Mouse (Mus musculus): ENCODE measurements at regions not wholly inside any gene's neighbourhood (a gene's known extent, or its start where the extent isn't known, plus 50 kb on each side); places are given as distances from the start of the nearest gene placed in this dataset.

DNA sequence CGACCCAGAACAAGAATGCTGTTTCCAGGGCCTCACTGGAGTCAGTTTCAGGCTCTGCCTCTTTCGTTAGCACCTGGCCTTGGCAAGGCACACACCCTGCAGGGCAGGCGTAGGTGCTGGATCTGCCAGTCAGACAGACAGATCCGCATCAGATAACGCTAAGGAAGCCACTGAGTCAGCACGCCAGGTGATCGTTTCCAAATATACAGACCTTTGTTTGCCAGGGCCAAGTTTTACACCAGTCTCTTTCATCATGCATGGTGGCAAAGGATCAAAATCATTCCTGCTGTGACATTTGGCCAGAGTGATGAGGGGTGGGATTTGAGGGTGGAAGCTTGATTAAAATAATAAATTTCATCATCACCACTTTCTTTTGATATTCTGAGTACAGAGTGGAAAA lies 411.0 kb downstream of the Ofcc1 start:
- peak; percentile 8 for DNase-seq (ENCODE audit: extremely low read depth, low read depth, low spot score)
- TF ChIP-seq POLR2A (IDR thresholded peaks at IDR 0.05; ENCODE audit: extremely low read depth, insufficient read depth, low read length) (no peak), CTCF (IDR thresholded peaks at IDR 0.05; ENCODE audit: low read depth, low read length) (no peak)
- H3K36me3 ChIP-seq (ENCODE audit: control insufficient read depth, insufficient read depth, low read length), result no peaks in the 10 kb centered on the region
- H3K9ac ChIP-seq (ENCODE audit: low read depth, low read length), result no peak overlapping the region
- no peaks in the 10 kb centered on the region for H3K79me2 ChIP-seq (ENCODE audit: control insufficient read depth, insufficient read depth, low read length)
- no peaks in the 10 kb centered on the region for H3K4me1 ChIP-seq (ENCODE audit: control insufficient read depth, insufficient read depth, low read length)
- 48% methylated on average over 7 of the region's 7 CpGs for WGBS
- H3K4me3 ChIP-seq (ENCODE audit: insufficient read depth, low read depth, low read length), result no peak overlapping the region
- no peaks in the 10 kb centered on the region for H3K27me3 ChIP-seq (ENCODE audit: control insufficient read depth, insufficient read depth, low read length)
- no peak overlapping the region for H3K27ac ChIP-seq (replicated peaks; ENCODE audit: insufficient read depth, low read depth, low read length)

DNA sequence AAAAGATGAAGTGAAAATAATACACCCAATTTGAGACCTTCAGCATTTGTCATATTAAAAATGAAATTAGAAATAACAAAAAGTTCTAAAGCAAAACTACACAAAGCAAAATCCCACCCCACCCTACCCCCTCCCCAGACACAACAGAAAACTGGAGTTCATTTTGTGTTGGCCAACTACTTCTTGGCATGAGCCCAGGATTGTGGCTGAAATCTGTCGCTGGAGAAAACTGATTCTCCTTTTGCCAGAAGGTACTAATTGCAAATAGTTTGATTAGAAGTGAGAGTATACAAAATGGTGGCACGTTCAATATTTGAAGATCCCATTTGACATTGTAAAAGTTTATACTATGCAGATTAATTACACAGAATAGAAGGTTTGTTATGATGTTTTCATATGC lies 426.0 kb downstream of the Ofcc1 start:
- H3K4me3 ChIP-seq (ENCODE audit: insufficient read depth, low read depth, low read length), result no peak overlapping the region
- TF ChIP-seq POLR2A (IDR thresholded peaks at IDR 0.05; ENCODE audit: extremely low read depth, insufficient read depth, low read length), result no peak
- TF ChIP-seq CTCF (IDR thresholded peaks at IDR 0.05; ENCODE audit: low read depth, low read length), result no peak
- 65% methylated on average over 2 of the region's 2 CpGs for WGBS
- H3K4me1 ChIP-seq (ENCODE audit: control insufficient read depth, insufficient read depth, low read length), result no peaks in the 10 kb centered on the region
- no peak overlapping the region for H3K9ac ChIP-seq (ENCODE audit: low read depth, low read length)
- DNase-seq (ENCODE audit: extremely low read depth, low read depth, low spot score), result no peak
- no peak overlapping the region for H3K27ac ChIP-seq (replicated peaks; ENCODE audit: insufficient read depth, low read depth, low read length)
- H3K79me2 ChIP-seq (ENCODE audit: control insufficient read depth, insufficient read depth, low read length), result no peaks in the 10 kb centered on the region
- no peaks in the 10 kb centered on the region for H3K27me3 ChIP-seq (ENCODE audit: control insufficient read depth, insufficient read depth, low read length)
- no peaks in the 10 kb centered on the region for H3K36me3 ChIP-seq (ENCODE audit: control insufficient read depth, insufficient read depth, low read length)

DNA sequence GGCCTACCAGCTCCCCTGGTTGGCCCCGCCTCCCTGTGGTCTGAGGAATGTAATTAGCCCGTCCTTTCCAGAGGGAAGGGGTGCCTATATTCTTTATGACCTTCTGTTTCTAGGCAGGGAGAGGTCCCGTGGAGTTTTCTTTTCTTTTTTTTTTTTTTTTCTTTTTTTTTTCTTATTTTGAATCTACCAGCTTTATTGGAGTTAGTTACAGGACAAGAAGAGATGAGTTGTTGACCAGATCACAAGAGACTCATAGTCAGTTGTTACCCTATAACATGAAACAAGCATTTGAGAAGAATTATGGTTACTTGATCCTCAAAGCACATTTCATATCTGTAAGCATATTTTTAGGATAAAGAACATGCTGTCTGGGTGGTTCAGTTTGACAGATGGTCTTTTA lies 429.8 kb downstream of the Ofcc1 start:
- TF ChIP-seq POLR2A (IDR thresholded peaks at IDR 0.05; ENCODE audit: extremely low read depth, insufficient read depth, low read length) (no peak), CTCF (IDR thresholded peaks at IDR 0.05; ENCODE audit: low read depth, low read length) (no peak)

DNA sequence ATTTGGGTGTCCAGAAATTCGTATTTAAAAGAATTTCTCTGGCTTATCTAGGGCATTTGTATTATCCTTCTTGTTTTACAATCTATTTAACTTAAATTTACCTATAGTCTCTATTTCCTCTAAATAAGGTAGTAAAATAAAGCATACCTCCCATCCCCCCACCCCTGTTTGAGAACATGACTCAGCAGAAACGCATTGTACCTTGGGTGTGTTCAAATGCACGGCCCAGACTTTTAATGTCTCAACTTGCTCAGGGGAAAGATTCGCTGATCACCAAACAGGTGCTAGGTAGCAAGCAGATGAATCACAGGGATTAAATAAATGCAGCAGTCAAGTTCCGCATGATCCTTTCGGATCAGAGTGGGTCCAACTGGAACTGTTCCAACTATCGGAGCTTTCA lies 432.7 kb downstream of the Ofcc1 start:
- 90% methylated on average over 7 of the region's 7 CpGs for WGBS
- Histone ChIP-seq H3K4me1 (ENCODE audit: control insufficient read depth, insufficient read depth, low read length) (no peaks in the 10 kb centered on the region), H3K9ac (ENCODE audit: low read depth, low read length) (no peak overlapping the region), H3K79me2 (ENCODE audit: control insufficient read depth, insufficient read depth, low read length) (no peaks in the 10 kb centered on the region), H3K36me3 (ENCODE audit: control insufficient read depth, insufficient read depth, low read length) (no peaks in the 10 kb centered on the region), H3K4me3 (ENCODE audit: insufficient read depth, low read depth, low read length) (no peak overlapping the region), H3K27ac (replicated peaks; ENCODE audit: insufficient read depth, low read depth, low read length) (no peak overlapping the region), H3K27me3 (ENCODE audit: control insufficient read depth, insufficient read depth, low read length) (no peaks in the 10 kb centered on the region)
- DNase-seq (ENCODE audit: extremely low read depth, low read depth, low spot score), result no peak
- TF ChIP-seq POLR2A (IDR thresholded peaks at IDR 0.05; ENCODE audit: extremely low read depth, insufficient read depth, low read length) (no peak), CTCF (IDR thresholded peaks at IDR 0.05; ENCODE audit: low read depth, low read length) (no peak)

More for the DNA sequence above, 429.8 kb downstream of the Ofcc1 start:
- Histone ChIP-seq H3K27ac (replicated peaks; ENCODE audit: insufficient read depth, low read depth, low read length) (no peak overlapping the region), H3K9ac (ENCODE audit: low read depth, low read length) (no peak overlapping the region), H3K36me3 (ENCODE audit: control insufficient read depth, insufficient read depth, low read length) (no peaks in the 10 kb centered on the region), H3K79me2 (ENCODE audit: control insufficient read depth, insufficient read depth, low read length) (no peaks in the 10 kb centered on the region), H3K27me3 (ENCODE audit: control insufficient read depth, insufficient read depth, low read length) (no peaks in the 10 kb centered on the region), H3K4me3 (ENCODE audit: insufficient read depth, low read depth, low read length) (no peak overlapping the region), H3K4me1 (ENCODE audit: control insufficient read depth, insufficient read depth, low read length) (no peaks in the 10 kb centered on the region)
- WGBS, result 72% methylated on average over 3 of the region's 3 CpGs
- no peak for DNase-seq (ENCODE audit: extremely low read depth, low read depth, low spot score)

DNA sequence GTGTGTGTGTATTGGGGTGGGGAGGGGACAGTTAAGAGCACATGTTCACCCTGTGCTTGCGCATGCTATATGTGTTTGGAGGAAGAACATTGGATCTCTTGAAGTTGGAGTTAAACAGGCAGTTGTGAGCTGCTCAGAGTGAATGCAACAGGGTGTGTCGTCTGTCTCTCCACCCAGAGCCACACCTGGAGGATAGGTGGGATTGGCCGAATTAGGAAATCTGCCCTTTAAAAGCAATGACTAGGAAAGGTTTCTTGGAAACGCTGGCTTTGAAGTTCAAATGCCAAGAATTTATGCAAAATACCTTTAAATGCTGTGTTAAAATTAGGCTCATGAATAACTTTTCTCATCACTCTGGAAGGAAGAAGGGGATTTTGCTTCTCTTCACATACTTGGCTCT lies 436.9 kb downstream of the Ofcc1 start:
- TF ChIP-seq CTCF (IDR thresholded peaks at IDR 0.05; ENCODE audit: low read depth, low read length) (no peak), POLR2A (IDR thresholded peaks at IDR 0.05; ENCODE audit: extremely low read depth, insufficient read depth, low read length) (no peak)
- Histone ChIP-seq H3K4me3 (ENCODE audit: insufficient read depth, low read depth, low read length) (no peak overlapping the region), H3K4me1 (ENCODE audit: control insufficient read depth, insufficient read depth, low read length) (no peaks in the 10 kb centered on the region), H3K9ac (ENCODE audit: low read depth, low read length) (no peak overlapping the region), H3K27me3 (ENCODE audit: control insufficient read depth, insufficient read depth, low read length) (no peaks in the 10 kb centered on the region), H3K36me3 (ENCODE audit: control insufficient read depth, insufficient read depth, low read length) (no peaks in the 10 kb centered on the region), H3K27ac (replicated peaks; ENCODE audit: insufficient read depth, low read depth, low read length) (no peak overlapping the region), H3K79me2 (ENCODE audit: control insufficient read depth, insufficient read depth, low read length) (no peaks in the 10 kb centered on the region)
- no peak for DNase-seq (ENCODE audit: extremely low read depth, low read depth, low spot score)
- 85% methylated on average over 4 of the region's 4 CpGs for WGBS

DNA sequence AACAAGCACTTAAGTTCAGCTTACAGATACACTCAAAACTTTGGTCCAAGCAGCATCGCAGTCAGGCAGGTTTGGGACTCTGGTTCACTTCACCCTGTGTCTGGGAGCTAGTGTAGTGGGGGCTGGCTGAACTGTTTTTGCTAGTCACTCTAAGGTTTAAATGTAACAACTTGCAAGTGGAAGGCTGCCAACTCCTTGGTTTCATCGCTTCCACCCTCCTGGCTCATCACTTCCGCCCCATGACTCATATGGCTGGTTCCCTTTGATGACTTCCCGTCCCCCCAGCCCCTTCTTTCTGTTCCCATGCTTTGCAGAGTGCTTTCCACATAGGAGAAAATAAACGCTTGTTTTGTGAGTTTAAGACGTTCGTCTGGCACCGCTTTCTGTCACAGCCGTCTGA lies 438.1 kb downstream of the Ofcc1 start:
- no peaks in the 10 kb centered on the region for H3K36me3 ChIP-seq (ENCODE audit: control insufficient read depth, insufficient read depth, low read length)
- H3K79me2 ChIP-seq (ENCODE audit: control insufficient read depth, insufficient read depth, low read length), result no peaks in the 10 kb centered on the region
- H3K27ac ChIP-seq (replicated peaks; ENCODE audit: insufficient read depth, low read depth, low read length), result no peak overlapping the region
- no peak overlapping the region for H3K4me3 ChIP-seq (ENCODE audit: insufficient read depth, low read depth, low read length)
- H3K27me3 ChIP-seq (ENCODE audit: control insufficient read depth, insufficient read depth, low read length), result no peaks in the 10 kb centered on the region
- DNase-seq (ENCODE audit: extremely low read depth, low read depth, low spot score), result peak; percentile 11
- no peak overlapping the region for H3K9ac ChIP-seq (ENCODE audit: low read depth, low read length)
- H3K4me1 ChIP-seq (ENCODE audit: control insufficient read depth, insufficient read depth, low read length), result no peaks in the 10 kb centered on the region
- 63% methylated on average over 9 of the region's 9 CpGs for WGBS
- TF ChIP-seq POLR2A (IDR thresholded peaks at IDR 0.05; ENCODE audit: extremely low read depth, insufficient read depth, low read length) (no peak), CTCF (IDR thresholded peaks at IDR 0.05; ENCODE audit: low read depth, low read length) (no peak)
